Mouse (Mus musculus): ENCODE results near the gene Nek7.

GRCm38 (mm10) chr1:138530604-138531003 lies 89.3 kb downstream of the Nek7 start:
- TF ChIP-seq POLR2A (IDR thresholded peaks at IDR 0.05; ENCODE audit: low read depth, low read length) (no peak), CTCF (IDR thresholded peaks at IDR 0.05; ENCODE audit: extremely low read depth, insufficient read length, insufficient replicate concordance, low read depth, low read length) (no peak)

All from small intestine, adult 2 months (tissue).